Mouse (Mus musculus) midbrain, embryonic 10.5 days (tissue): Measurements from ENCODE around the gene Gtf2h2. TPM values are rescaled to one million over a fixed set of nuclear protein-coding genes. Genes with fewer than 3 reads are reported as not detected.
"Not testable (repeated sequence)": the region's sequence is repeated elsewhere in the genome, so short reads cannot be mapped to it uniquely, and the experiment has no call there.

Experiments used
- DNase-seq: peaks from one replicate; pipeline ENCODE4 v3.0.0-alpha.2; 2017; ENCODE audit warnings: low spot score
- H3K27ac ChIP-seq: fragments of 300-500 bp; sonication (generic); replicated peaks from 2 replicates; pipeline ENCODE4 v1.5.1; 2016; ENCODE audit warnings: mild to moderate bottlenecking
- H3K27me3 ChIP-seq: fragments of 300-500 bp; sonication (generic); 2 replicates; pipeline ENCODE4 v1.6.1; 2016; ENCODE audit warnings: low read depth, mild to moderate bottlenecking; ENCODE audit not compliant: poor library complexity, severe bottlenecking
- H3K36me3 ChIP-seq: fragments of 300-500 bp; sonication (generic); 2 replicates; pipeline ENCODE4 v1.6.1; 2016; ENCODE audit warnings: mild to moderate bottlenecking, moderate library complexity
- H3K4me1 ChIP-seq: fragments of 300-500 bp; sonication (generic); 2 replicates; pipeline ENCODE4 v1.6.1; 2016
- H3K4me3 ChIP-seq: fragments of 300-500 bp; sonication (generic); 2 replicates; pipeline ENCODE4 v1.5.1; 2016; ENCODE audit warnings: mild to moderate bottlenecking, moderate library complexity
- H3K9me3 ChIP-seq: fragments of 300-500 bp; sonication (generic); replicated peaks from 2 replicates; pipeline ENCODE4 v1.6.1; 2016; ENCODE audit warnings: mild to moderate bottlenecking
- WGBS: fragments of 180-500 bp; shearing (Covaris S2); methylation state at CpG from one replicate; pipeline ENCODE4 v1.1.7; 2016; 5-methylcytosine and 5-hydroxymethylcytosine counted together
- polyA plus RNA-seq: library from polyadenylated mRNA; unstranded; fragments of >200 nt; fragmentation: Nextera tagmentation; extraction: Ambion mirVana; gene quantifications from 2 replicates; pipeline ENCODE4 v1.2.1, GENCODE M21; 2016

Gene Gtf2h2
- polyA plus RNA-seq, 1 experiment from 2014 or later: 90.5 TPM

- 88% methylated on average over 3 of the region's 3 CpGs for WGBS
- H3K27me3 ChIP-seq: no peaks in the 10 kb centered on the region
- no peak overlapping the region for H3K4me3 ChIP-seq
- H3K4me1 ChIP-seq: no peaks in the 10 kb centered on the region
- no peak overlapping the region for H3K27ac ChIP-seq
- no peaks in the 10 kb centered on the region for H3K9me3 ChIP-seq
- peaks cover 53% of the 10 kb centered on the region for H3K36me3 ChIP-seq
- DNase-seq: no peak
Measured at GRCm38 (mm10) chr13:100461336-100461735, 31.0 kb downstream of the Gtf2h2 start.

- H3K27me3 ChIP-seq, H3K27ac ChIP-seq, H3K4me3 ChIP-seq, H3K36me3 ChIP-seq, DNase-seq, H3K4me1 ChIP-seq, H3K9me3 ChIP-seq: not testable (repeated sequence)
- 82% methylated on average over 8 of the region's 8 CpGs for WGBS
Measured at GRCm38 (mm10) chr13:100452415-100453127, 39.8 kb downstream of the Gtf2h2 start, which contains the start of gene Naip1. Gene Naip1, minus strand, starts transcription at chr13:100452869.

GRCm38 (mm10) chr13:100449495-100449894 lies 42.9 kb downstream of the Gtf2h2 start:
- no peaks in the 10 kb centered on the region for H3K27me3 ChIP-seq
- 80% methylated on average over 1 of the region's 1 CpGs for WGBS
- no peaks in the 10 kb centered on the region for H3K9me3 ChIP-seq
- H3K4me3 ChIP-seq: no peak overlapping the region
- DNase-seq: no peak
- H3K36me3 ChIP-seq: no peaks in the 10 kb centered on the region
- no peaks in the 10 kb centered on the region for H3K4me1 ChIP-seq
- no peak overlapping the region for H3K27ac ChIP-seq

GRCm38 (mm10) chr13:100440116-100440515 lies 52.3 kb downstream of the Gtf2h2 start:
- Histone ChIP-seq H3K4me3 (no peak overlapping the region), H3K27ac (no peak overlapping the region), H3K9me3 (no peaks in the 10 kb centered on the region), H3K4me1 (no peaks in the 10 kb centered on the region), H3K27me3 (no peaks in the 10 kb centered on the region), H3K36me3 (no peaks in the 10 kb centered on the region)
- DNase-seq: no peak
- 73% methylated on average over 3 of the region's 3 CpGs for WGBS

GRCm38 (mm10) chr13:100438701-100439100 lies 53.7 kb downstream of the Gtf2h2 start:
- H3K27ac ChIP-seq: no peak overlapping the region
- H3K4me1 ChIP-seq: no peaks in the 10 kb centered on the region
- 73% methylated on average over 1 of the region's 1 CpGs for WGBS
- H3K9me3 ChIP-seq: no peaks in the 10 kb centered on the region
- H3K27me3 ChIP-seq: no peaks in the 10 kb centered on the region
- H3K36me3 ChIP-seq: no peaks in the 10 kb centered on the region
- no peak for DNase-seq
- no peak overlapping the region for H3K4me3 ChIP-seq

- no peaks in the 10 kb centered on the region for H3K4me1 ChIP-seq
- no peaks in the 10 kb centered on the region for H3K27me3 ChIP-seq
- DNase-seq: no peak
- H3K27ac ChIP-seq: no peak overlapping the region
- no peak overlapping the region for H3K4me3 ChIP-seq
- no peaks in the 10 kb centered on the region for H3K9me3 ChIP-seq
- no peaks in the 10 kb centered on the region for H3K36me3 ChIP-seq
- 82% methylated on average over 3 of the region's 3 CpGs for WGBS
Measured at GRCm38 (mm10) chr13:100437322-100437825, 55.0 kb downstream of the Gtf2h2 start.

- not testable (repeated sequence) for DNase-seq, H3K4me3 ChIP-seq, H3K27ac ChIP-seq, H3K9me3 ChIP-seq, H3K27me3 ChIP-seq, H3K36me3 ChIP-seq, H3K4me1 ChIP-seq
- 83% methylated on average over 1 of the region's 1 CpGs for WGBS
Measured at GRCm38 (mm10) chr13:100436556-100437163, 55.7 kb downstream of the Gtf2h2 start.

DNA sequence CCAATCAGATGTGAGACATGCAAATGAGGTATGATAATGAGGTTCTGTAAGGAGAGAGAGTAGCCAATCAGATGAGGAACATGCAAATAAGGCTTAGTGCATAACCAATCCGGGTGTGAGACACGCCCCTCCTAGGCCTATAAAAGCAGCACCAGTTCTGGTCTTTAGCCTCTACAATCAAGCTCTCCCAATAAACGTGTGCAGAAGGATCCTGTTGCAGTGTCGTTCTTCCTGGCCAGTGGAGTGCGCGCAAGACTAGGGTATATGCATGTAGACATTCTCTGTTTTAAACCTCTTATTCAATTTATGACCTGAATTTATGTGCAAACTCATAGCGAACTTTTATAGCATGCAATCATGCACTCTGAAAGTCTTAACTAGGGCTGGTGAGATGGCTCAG lies 72.4 kb downstream of the Gtf2h2 start:
- DNase-seq, H3K4me1 ChIP-seq, H3K4me3 ChIP-seq, H3K36me3 ChIP-seq, H3K27ac ChIP-seq, H3K27me3 ChIP-seq: not testable (repeated sequence)
- H3K9me3 ChIP-seq: peaks cover 13% of the 10 kb centered on the region; the same call in 1 of the 2 replicates
- 92% methylated on average over 7 of the region's 7 CpGs for WGBS

DNA sequence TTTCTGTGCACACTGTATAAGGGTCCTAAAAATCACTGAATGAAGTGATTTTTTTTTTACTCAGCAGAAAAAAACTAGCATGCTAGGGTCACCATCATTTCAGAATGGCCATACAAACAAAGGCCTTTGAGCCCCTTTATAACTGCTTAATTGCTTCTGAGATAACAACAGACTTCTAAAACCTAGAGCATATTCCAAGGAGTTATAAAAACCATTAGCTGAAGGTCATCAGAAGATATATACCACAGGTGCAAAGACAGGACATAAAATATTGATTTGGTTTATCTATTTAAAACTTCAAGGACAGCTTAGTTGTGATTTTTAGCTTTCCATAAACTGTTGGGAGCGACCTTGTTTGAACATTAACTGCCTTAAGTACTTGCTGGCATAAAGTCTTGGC lies 78.0 kb downstream of the Gtf2h2 start:
- WGBS: 70% methylated on average over 1 of the region's 1 CpGs
- H3K27me3 ChIP-seq: no peaks in the 10 kb centered on the region
- no peak overlapping the region for H3K27ac ChIP-seq
- H3K36me3 ChIP-seq: no peaks in the 10 kb centered on the region
- no peak for DNase-seq
- peaks cover 16% of the 10 kb centered on the region; the same call in 1 of the 2 replicates for H3K9me3 ChIP-seq
- no peak overlapping the region for H3K4me3 ChIP-seq
- no peaks in the 10 kb centered on the region for H3K4me1 ChIP-seq

Other genes starting within 250 kb of the Gtf2h2 start
- gene Naip5, start 246.3 kb downstream of the Gtf2h2 start, polyA plus RNA-seq: 0.07 TPM in 2 replicates
- 0.02 TPM in 1 of 2 replicates, not detected in the other for gene Naip6, start 174.9 kb downstream of the Gtf2h2 start, polyA plus RNA-seq
- gene Naip1, start 39.7 kb downstream of the Gtf2h2 start, polyA plus RNA-seq: not detected in 2 replicates
- gene Ocln, start 60.1 kb upstream of the Gtf2h2 start, polyA plus RNA-seq: 1.2 and 1.5 TPM in 2 replicates
- 2.1 and 2.3 TPM in 2 replicates for gene Marveld2, start 124.4 kb upstream of the Gtf2h2 start, polyA plus RNA-seq
- 342 and 358 TPM in 2 replicates for gene Ak6, start 158.4 kb upstream of the Gtf2h2 start, polyA plus RNA-seq
- gene Rad17, start 158.5 kb upstream of the Gtf2h2 start, polyA plus RNA-seq: 20.0 and 21.7 TPM in 2 replicates
- gene Taf9, start 159.0 kb upstream of the Gtf2h2 start, polyA plus RNA-seq: 20.6 and 22.1 TPM in 2 replicates
- gene Ccdc125, start 177.1 kb upstream of the Gtf2h2 start, polyA plus RNA-seq: 2.7 TPM in 2 replicates
- 81.7 and 97.3 TPM in 2 replicates for gene Cdk7, start 238.4 kb upstream of the Gtf2h2 start, polyA plus RNA-seq